Mouse (Mus musculus): ENCODE results near the gene Mast3. TPM values are rescaled to one million over a fixed set of nuclear protein-coding genes. Genes with fewer than 3 reads are reported as not detected.
A peak's percentile ranks its signal among the peaks of the same experiment; 100 is the strongest.

Gene Mast3
- polyA plus RNA-seq, 1 experiment: 57.2 TPM

DNA sequence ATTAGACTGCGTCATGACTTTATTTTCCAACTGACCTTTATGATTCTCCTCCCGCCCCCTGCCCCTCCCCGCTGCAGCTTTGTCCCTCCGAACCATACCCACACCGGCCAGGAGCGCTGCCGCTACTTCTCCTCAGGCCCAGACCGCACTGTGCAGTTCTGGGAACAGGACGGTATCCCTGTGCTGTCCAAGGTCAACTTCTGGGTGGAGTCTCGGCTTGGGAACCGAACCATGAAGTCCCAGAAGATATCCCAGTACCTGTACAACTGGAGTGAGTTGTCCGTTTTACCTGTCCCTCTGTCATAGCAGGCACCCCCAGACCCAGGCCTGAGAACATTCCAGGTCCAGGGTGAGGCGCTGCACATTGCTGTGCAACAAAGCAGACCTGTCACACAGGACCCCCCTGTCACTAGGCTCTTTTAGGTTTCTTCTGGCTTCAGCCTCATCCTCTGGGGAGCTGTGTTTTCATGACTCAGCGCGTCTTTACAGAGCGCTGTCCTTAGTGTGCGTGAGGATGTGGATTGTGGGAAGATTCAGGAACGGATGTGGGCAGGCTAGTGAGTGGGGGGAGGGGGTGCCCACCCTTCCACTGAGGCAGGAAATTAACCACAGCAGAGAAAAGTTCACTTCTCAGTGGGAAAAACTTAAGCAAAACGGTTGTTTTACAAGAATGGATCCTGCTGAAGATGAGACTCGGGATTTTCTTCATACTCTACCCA is 6.3 kb upstream of the Mast3 start:
- peaks cover 13% of the 10 kb centered on the region for H3K4me1 ChIP-seq (ENCODE audit: control insufficient read depth, insufficient read depth, low read length)
- TF ChIP-seq POLR2A (IDR thresholded peaks at IDR 0.05; ENCODE audit: insufficient read depth, low read depth, low read length): no peak
- TF ChIP-seq CTCF (IDR thresholded peaks at IDR 0.05; ENCODE audit: insufficient read depth, low read depth, low read length): no peak
- no peak overlapping the region for H3K27ac ChIP-seq (ENCODE audit: insufficient read depth, low read depth, low read length)
- H3K4me3 ChIP-seq (ENCODE audit: insufficient read depth, low read depth, low read length): no peak overlapping the region
- 78% methylated on average over 20 of the region's 20 CpGs for WGBS

DNA sequence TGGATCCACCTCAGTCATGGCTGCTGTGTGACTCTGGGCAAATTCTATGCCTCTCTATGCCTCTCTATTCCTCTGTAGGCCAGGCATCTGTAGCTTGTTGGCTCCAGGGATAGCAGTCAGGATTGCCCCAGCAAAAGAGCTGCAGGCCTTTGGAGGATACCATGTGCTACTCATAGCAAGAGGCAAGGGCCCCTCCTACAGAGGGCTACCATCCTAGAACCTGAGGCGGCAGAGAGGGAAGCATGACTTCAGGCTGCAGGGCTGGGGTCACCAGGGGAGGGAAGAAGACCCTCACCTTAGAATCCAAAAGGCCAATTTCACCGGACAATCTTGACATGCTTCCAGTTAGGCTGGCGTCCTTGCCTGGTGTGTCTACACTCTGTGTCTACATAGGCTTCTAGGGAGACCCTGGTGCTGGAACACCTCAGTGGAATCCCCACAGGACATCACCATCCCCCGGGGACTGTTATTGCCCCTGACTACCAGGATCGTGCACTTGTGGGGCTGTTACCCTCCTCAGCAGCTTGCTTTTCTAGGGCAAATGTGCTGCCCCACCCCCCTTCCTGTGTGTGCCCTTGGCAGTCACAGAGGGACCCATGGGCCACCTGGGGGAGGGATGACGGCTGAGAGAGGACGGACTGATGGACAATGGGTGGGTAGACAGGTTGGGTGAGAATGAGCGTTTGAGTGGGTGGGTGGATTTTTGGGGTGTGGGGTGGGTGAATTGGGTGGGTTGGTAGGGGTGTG is 4.3 kb upstream of the Mast3 start:
- Histone ChIP-seq H3K4me3 (ENCODE audit: insufficient read depth, low read depth, low read length) (no peak overlapping the region), H3K27ac (ENCODE audit: insufficient read depth, low read depth, low read length) (no peak overlapping the region), H3K4me1 (ENCODE audit: control insufficient read depth, insufficient read depth, low read length) (peaks cover 23% of the 10 kb centered on the region)
- TF ChIP-seq POLR2A (IDR thresholded peaks at IDR 0.05; ENCODE audit: insufficient read depth, low read depth, low read length) (no peak), CTCF (IDR thresholded peaks at IDR 0.05; ENCODE audit: insufficient read depth, low read depth, low read length) (no peak)
- WGBS: 84% methylated on average over 8 of the region's 8 CpGs

DNA sequence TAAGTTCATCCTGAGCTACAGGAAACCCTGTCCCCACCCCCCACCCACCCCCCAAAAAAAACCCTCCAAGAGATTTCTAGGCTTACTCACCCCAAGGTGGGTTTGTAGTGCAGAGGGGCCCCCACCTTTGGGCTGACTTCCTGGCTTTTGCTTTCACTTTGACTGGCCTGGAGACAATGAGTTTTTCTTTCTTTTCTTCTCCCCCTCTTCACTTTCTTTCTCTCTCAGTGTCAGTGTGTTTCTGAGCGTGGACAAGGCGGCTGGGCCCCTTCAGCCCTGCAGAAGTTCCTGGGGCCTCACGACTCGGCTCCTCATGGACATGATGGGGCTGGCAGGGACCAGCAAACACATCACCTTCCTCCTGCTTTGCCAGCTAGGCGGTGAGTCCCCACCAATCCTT is 3.4 kb upstream of the Mast3 start, which contains the start of gene Il12rb1:
TSS of gene Il12rb1 (plus strand) at position 211 of the 400 bp plus-strand sequence.
- no peak for TF ChIP-seq POLR2A (IDR thresholded peaks at IDR 0.05; ENCODE audit: insufficient read depth, low read depth, low read length)
- no peak for TF ChIP-seq CTCF (IDR thresholded peaks at IDR 0.05; ENCODE audit: insufficient read depth, low read depth, low read length)
- Histone ChIP-seq H3K4me1 (ENCODE audit: control insufficient read depth, insufficient read depth, low read length) (peaks cover 30% of the 10 kb centered on the region), H3K27ac (ENCODE audit: insufficient read depth, low read depth, low read length) (no peak within 1 kb of the TSS), H3K4me3 (ENCODE audit: insufficient read depth, low read depth, low read length) (no peak within 1 kb of the TSS)
- 76% methylated on average over 5 of the region's 5 CpGs for WGBS

DNA sequence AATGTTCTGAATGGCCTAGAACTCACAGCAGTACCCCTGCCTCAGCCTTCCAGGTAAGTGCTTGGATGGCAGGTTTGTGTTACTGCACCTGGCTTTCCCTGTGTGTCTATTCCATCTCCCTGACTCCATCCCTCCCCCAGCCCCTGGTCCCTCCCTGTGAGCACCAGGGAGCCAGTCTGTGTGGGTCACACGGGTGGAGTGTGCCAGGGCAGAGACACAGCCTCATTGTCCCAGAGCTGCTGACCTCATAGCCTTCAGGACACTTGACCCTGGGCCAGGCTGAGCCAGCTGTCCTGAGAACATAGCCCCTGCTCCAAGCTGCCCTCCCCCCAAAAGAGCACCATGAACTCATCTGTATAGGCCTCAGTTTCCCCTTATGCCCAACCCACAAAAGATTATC is 2.5 kb upstream of the Mast3 start:
- Histone ChIP-seq H3K27ac (ENCODE audit: insufficient read depth, low read depth, low read length) (no peak overlapping the region), H3K4me1 (ENCODE audit: control insufficient read depth, insufficient read depth, low read length) (peaks cover 23% of the 10 kb centered on the region), H3K4me3 (ENCODE audit: insufficient read depth, low read depth, low read length) (no peak overlapping the region)
- no peak for TF ChIP-seq CTCF (IDR thresholded peaks at IDR 0.05; ENCODE audit: insufficient read depth, low read depth, low read length)
- TF ChIP-seq POLR2A (IDR thresholded peaks at IDR 0.05; ENCODE audit: insufficient read depth, low read depth, low read length): no peak
- 67% methylated on average over 1 of the region's 1 CpGs for WGBS

DNA sequence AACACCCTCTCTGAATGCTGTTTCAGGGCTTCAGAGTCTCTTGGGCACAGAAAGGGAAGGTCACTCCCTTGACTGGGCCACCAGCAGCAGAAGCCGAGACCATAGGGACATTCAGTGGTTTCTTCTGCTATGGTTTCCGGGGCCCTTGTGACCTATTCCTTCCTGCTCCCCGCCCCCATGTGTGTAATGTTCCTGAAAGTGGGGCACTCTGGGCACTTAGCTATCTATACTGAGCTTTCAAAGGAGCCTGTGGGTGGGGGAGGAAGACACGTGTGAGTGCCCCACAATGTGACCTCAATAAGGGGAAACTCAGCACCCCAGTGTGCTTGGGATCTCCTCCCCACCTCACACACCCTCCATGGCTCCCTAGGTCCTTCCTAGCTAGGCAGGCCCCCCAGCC is 1.7 kb upstream of the Mast3 start:
- peaks cover 25% of the 10 kb centered on the region for H3K4me1 ChIP-seq (ENCODE audit: control insufficient read depth, insufficient read depth, low read length)
- H3K4me3 ChIP-seq (ENCODE audit: insufficient read depth, low read depth, low read length): no peak overlapping the region
- TF ChIP-seq POLR2A (IDR thresholded peaks at IDR 0.05; ENCODE audit: insufficient read depth, low read depth, low read length) (no peak), CTCF (IDR thresholded peaks at IDR 0.05; ENCODE audit: insufficient read depth, low read depth, low read length) (no peak)
- no peak overlapping the region; the same call in 1 of the 2 replicates for H3K27ac ChIP-seq (ENCODE audit: insufficient read depth, low read depth, low read length)
- WGBS: 88% methylated on average over 4 of the region's 4 CpGs

DNA sequence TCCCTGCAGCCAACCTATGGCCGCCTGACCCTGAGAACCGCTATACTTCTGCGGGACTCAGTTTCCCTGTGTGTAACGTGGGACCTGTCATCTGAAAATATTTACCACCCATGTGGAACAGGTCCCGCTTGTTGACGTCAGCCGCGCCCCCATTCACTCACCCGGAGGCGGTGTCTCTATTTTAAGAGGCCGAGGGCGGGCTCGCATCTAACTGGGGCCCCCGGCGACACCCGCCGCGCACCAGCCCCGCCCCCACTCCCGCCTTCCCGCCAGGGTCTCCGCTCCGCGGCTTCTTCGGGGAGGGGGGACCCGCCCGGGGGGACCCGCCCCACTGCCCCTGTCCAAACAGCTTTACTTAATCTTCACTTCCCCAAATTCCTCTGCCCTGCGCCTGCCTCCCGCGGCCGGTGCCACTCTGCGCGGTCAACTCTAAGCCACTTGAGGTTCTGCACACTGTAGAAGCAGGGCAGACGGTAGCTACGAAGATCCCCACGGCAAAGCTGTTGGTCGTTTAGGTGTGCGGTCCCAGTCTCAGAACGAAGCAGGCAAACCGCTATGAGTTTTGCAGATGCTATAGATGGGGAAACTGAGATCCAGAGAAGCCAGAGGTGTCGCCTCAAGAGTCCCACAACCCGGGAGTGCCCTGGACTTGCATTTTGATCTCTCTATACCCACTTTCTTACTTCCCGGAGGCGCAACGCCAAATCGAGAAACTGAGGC is 933 bp downstream of the Mast3 start:
- TF ChIP-seq CTCF (IDR thresholded peaks at IDR 0.05; ENCODE audit: insufficient read depth, low read depth, low read length): no peak
- TF ChIP-seq POLR2A (IDR thresholded peaks at IDR 0.05; ENCODE audit: insufficient read depth, low read depth, low read length): no peak
- H3K4me1 ChIP-seq (ENCODE audit: control insufficient read depth, insufficient read depth, low read length): peaks cover 36% of the 10 kb centered on the region
- H3K27ac ChIP-seq (ENCODE audit: insufficient read depth, low read depth, low read length): peak overlapping the region; percentile 18; the same call in 1 of the 2 replicates
- WGBS: 3% methylated on average over 47 of the region's 47 CpGs
- peak overlapping the region; percentile 60 for H3K4me3 ChIP-seq (ENCODE audit: insufficient read depth, low read depth, low read length)

DNA sequence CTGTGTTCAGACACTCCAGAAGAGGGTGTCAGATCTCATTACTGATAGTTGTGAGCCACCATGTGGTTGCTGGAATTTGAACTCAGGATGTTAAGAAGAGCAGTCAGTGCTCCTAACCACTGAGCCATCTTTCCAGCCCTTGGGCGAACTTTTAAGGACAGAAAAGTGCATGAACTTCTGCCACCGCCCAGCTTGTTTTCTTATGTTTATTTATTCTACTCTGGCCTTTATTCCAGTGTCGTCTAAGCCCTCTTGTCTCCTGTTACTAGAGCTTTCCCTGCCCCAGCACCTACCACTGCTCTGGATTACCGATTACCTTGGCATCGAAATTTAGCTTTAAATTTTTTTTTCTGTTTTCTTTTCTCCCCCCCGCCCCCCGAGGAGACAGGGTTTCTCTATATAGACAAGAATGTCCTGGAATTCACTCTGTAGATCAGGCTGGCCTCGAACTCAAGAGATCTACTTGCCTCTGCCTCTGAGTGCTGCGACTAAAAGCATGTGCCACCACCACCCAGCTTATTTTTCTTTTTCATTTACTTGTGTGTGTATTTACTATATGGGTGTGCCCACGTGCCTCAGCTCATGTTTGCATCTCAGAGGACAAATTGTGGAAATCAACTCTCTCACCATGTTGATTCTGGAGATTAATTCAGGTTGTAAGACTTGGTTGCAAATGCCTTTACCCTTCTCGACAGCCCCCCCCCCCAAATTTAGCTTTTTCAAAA is 1.9 kb downstream of the Mast3 start:
- TF ChIP-seq CTCF (IDR thresholded peaks at IDR 0.05; ENCODE audit: insufficient read depth, low read depth, low read length) (no peak), POLR2A (IDR thresholded peaks at IDR 0.05; ENCODE audit: insufficient read depth, low read depth, low read length) (no peak)
- WGBS: 77% methylated on average over 11 of the region's 11 CpGs
- no peak overlapping the region for H3K4me3 ChIP-seq (ENCODE audit: insufficient read depth, low read depth, low read length)
- H3K27ac ChIP-seq (ENCODE audit: insufficient read depth, low read depth, low read length): no peak overlapping the region
- H3K4me1 ChIP-seq (ENCODE audit: control insufficient read depth, insufficient read depth, low read length): peaks cover 44% of the 10 kb centered on the region

DNA sequence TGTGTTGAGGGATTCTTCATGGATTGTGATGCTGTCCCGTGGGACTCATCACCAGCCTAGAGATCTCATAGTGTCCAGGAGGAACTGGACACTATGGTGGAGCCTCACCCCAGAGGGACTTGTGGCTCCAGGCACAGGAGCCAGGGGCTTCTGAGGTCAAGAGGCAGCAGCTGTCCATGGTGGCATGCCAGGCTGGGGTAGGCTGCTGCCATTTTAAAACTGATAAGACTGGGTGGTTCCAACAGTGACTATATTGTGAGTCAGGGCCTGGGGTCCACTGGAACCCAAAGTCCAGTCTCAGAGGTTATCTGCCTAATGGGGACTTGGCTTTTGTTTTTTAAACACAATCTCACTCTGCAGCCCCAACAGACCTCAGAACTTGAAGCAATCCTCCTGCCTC is 3.0 kb downstream of the Mast3 start:
- Histone ChIP-seq H3K4me3 (ENCODE audit: insufficient read depth, low read depth, low read length) (no peak overlapping the region), H3K4me1 (ENCODE audit: control insufficient read depth, insufficient read depth, low read length) (peaks cover 45% of the 10 kb centered on the region), H3K27ac (ENCODE audit: insufficient read depth, low read depth, low read length) (no peak overlapping the region)
- WGBS: 84% methylated on average over 1 of the region's 1 CpGs
- no peak for TF ChIP-seq CTCF (IDR thresholded peaks at IDR 0.05; ENCODE audit: insufficient read depth, low read depth, low read length)
- TF ChIP-seq POLR2A (IDR thresholded peaks at IDR 0.05; ENCODE audit: insufficient read depth, low read depth, low read length): no peak
